Mouse (Mus musculus) embryonic facial prominence, embryonic 15.5 days (tissue): ENCODE data around the gene Edem1. TPM values are rescaled to one million over a fixed set of nuclear protein-coding genes. Genes with fewer than 3 reads are reported as not detected.

Experiments used
- ATAC-seq: fragments of 200-750 bp; cut with Nextera tagmentation; 2 replicates; pipeline ENCODE4 v1.8.0; 2017; ENCODE audit warnings: low read depth, moderate TSS enrichment; ENCODE audit not compliant: insufficient number of reproducible peaks, low FRiP score, low TSS enrichment
- H3K27ac ChIP-seq: fragments of 300-500 bp; sonication (generic); replicated peaks from 2 replicates; pipeline ENCODE4 v1.5.1; 2015; ENCODE audit warnings: mild to moderate bottlenecking, inconsistent platforms
- H3K27me3 ChIP-seq: fragments of 300-500 bp; sonication (generic); 2 replicates; pipeline ENCODE4 v1.6.1; 2015; ENCODE audit warnings: inconsistent platforms
- H3K36me3 ChIP-seq: fragments of 300-500 bp; sonication (generic); 2 replicates; pipeline ENCODE4 v1.6.1; 2015; ENCODE audit warnings: mild to moderate bottlenecking, inconsistent platforms
- H3K4me1 ChIP-seq: fragments of 300-500 bp; sonication (generic); 2 replicates; pipeline ENCODE4 v1.6.1; 2015; ENCODE audit warnings: inconsistent platforms
- H3K4me2 ChIP-seq: fragments of 300-500 bp; sonication (generic); replicated peaks from 2 replicates; pipeline ENCODE4 v1.6.1; 2015; ENCODE audit warnings: mild to moderate bottlenecking, inconsistent platforms
- H3K4me3 ChIP-seq: fragments of 300-500 bp; sonication (generic); replicated peaks from 2 replicates; pipeline ENCODE4 v1.5.1; 2015; ENCODE audit warnings: mild to moderate bottlenecking, inconsistent platforms
- H3K9ac ChIP-seq: fragments of 300-500 bp; sonication (generic); 2 replicates; pipeline ENCODE4 v1.6.1; 2015; ENCODE audit warnings: inconsistent platforms
- H3K9me3 ChIP-seq: fragments of 300-500 bp; sonication (generic); replicated peaks from 2 replicates; pipeline ENCODE4 v1.6.1; 2016; ENCODE audit warnings: inconsistent platforms
- WGBS: fragments of 180-500 bp; shearing (Covaris S2); methylation state at CpG from one replicate; pipeline ENCODE4 v1.1.7; 2015; 5-methylcytosine and 5-hydroxymethylcytosine counted together
- polyA plus RNA-seq: library from polyadenylated mRNA; unstranded; fragments of >200 nt; fragmentation: Nextera tagmentation; extraction: Ambion mirVana; gene quantifications from 2 replicates; pipeline ENCODE4 v1.2.1, GENCODE M21; 2015

Gene Edem1
- polyA plus RNA-seq, 1 experiment from 2014 or later = 20.8 TPM

- no peak overlapping the region for H3K4me2 ChIP-seq
- no peak overlapping the region for H3K9ac ChIP-seq
- no peak overlapping the region for H3K27ac ChIP-seq
- H3K27me3 ChIP-seq = no peaks in the 10 kb centered on the region
- no peaks in the 10 kb centered on the region for H3K36me3 ChIP-seq
- H3K4me1 ChIP-seq = peaks cover 13% of the 10 kb centered on the region; the same call in 1 of the 2 replicates
- no peaks in the 10 kb centered on the region for H3K9me3 ChIP-seq
- ATAC-seq = no peak
- no peak overlapping the region for H3K4me3 ChIP-seq
- WGBS = 85% methylated on average over 7 of the region's 7 CpGs
These were observed 22.6 kb upstream of the Edem1 start for GRCm38 (mm10) chr6:108805871-108806270.

GRCm38 (mm10) chr6:108807446-108807845 is 21.0 kb upstream of the Edem1 start:
- Histone ChIP-seq H3K27ac (no peak overlapping the region), H3K9ac (no peak overlapping the region), H3K9me3 (no peaks in the 10 kb centered on the region), H3K27me3 (no peaks in the 10 kb centered on the region), H3K36me3 (no peaks in the 10 kb centered on the region), H3K4me1 (peaks cover 13% of the 10 kb centered on the region; the same call in 1 of the 2 replicates), H3K4me3 (no peak overlapping the region), H3K4me2 (no peak overlapping the region)
- 75% methylated on average over 3 of the region's 3 CpGs for WGBS
- ATAC-seq = no peak

GRCm38 (mm10) chr6:108808786-108809185 is 19.7 kb upstream of the Edem1 start:
- Histone ChIP-seq H3K9ac (no peak overlapping the region), H3K4me3 (no peak overlapping the region), H3K27me3 (no peaks in the 10 kb centered on the region), H3K4me1 (peaks cover 13% of the 10 kb centered on the region; the same call in 1 of the 2 replicates), H3K27ac (no peak overlapping the region), H3K9me3 (no peaks in the 10 kb centered on the region), H3K36me3 (no peaks in the 10 kb centered on the region), H3K4me2 (no peak overlapping the region)
- WGBS = 76% methylated on average over 1 of the region's 1 CpGs
- ATAC-seq = no peak

- no peak overlapping the region for H3K4me2 ChIP-seq
- ATAC-seq = no peak
- no peak overlapping the region for H3K27ac ChIP-seq
- no peak overlapping the region for H3K9ac ChIP-seq
- no peaks in the 10 kb centered on the region for H3K27me3 ChIP-seq
- no peak overlapping the region for H3K4me3 ChIP-seq
- 71% methylated on average over 10 of the region's 10 CpGs for WGBS
- H3K4me1 ChIP-seq = peaks cover 5% of the 10 kb centered on the region; the same call in 1 of the 2 replicates
- H3K9me3 ChIP-seq = no peaks in the 10 kb centered on the region
- peaks cover 2% of the 10 kb centered on the region; the same call in 1 of the 2 replicates for H3K36me3 ChIP-seq
These were observed 18.2 kb upstream of the Edem1 start for GRCm38 (mm10) chr6:108810237-108810636.

- no peaks in the 10 kb centered on the region for H3K4me1 ChIP-seq
- no peaks in the 10 kb centered on the region for H3K9me3 ChIP-seq
- no peak overlapping the region for H3K9ac ChIP-seq
- WGBS = 90% methylated on average over 2 of the region's 2 CpGs
- no peak overlapping the region for H3K4me3 ChIP-seq
- no peak for ATAC-seq
- no peak overlapping the region for H3K4me2 ChIP-seq
- H3K27ac ChIP-seq = no peak overlapping the region
- H3K36me3 ChIP-seq = peaks cover 5% of the 10 kb centered on the region; the same call in 1 of the 2 replicates
- no peaks in the 10 kb centered on the region for H3K27me3 ChIP-seq
These were observed 16.3 kb upstream of the Edem1 start for GRCm38 (mm10) chr6:108812134-108812533.

GRCm38 (mm10) chr6:108817510-108817909 is 10.9 kb upstream of the Edem1 start:
- WGBS = 69% methylated on average over 4 of the region's 4 CpGs
- Histone ChIP-seq H3K9ac (no peak overlapping the region), H3K36me3 (peaks cover 37% of the 10 kb centered on the region), H3K4me1 (no peaks in the 10 kb centered on the region), H3K27ac (no peak overlapping the region), H3K4me3 (no peak overlapping the region), H3K27me3 (no peaks in the 10 kb centered on the region), H3K4me2 (no peak overlapping the region), H3K9me3 (no peaks in the 10 kb centered on the region)
- no peak for ATAC-seq

GRCm38 (mm10) chr6:108824816-108825545 is 3.5 kb upstream of the Edem1 start:
- WGBS = 49% methylated on average over 7 of the region's 7 CpGs
- H3K4me1 ChIP-seq = peaks cover 13% of the 10 kb centered on the region
- H3K9ac ChIP-seq = no peak overlapping the region
- no peak for ATAC-seq
- no peak overlapping the region for H3K4me3 ChIP-seq
- no peak overlapping the region for H3K27ac ChIP-seq
- H3K27me3 ChIP-seq = no peaks in the 10 kb centered on the region
- no peaks in the 10 kb centered on the region for H3K9me3 ChIP-seq
- H3K4me2 ChIP-seq = no peak overlapping the region
- H3K36me3 ChIP-seq = peaks cover 25% of the 10 kb centered on the region

GRCm38 (mm10) chr6:108826070-108826469 is 2.4 kb upstream of the Edem1 start:
- Histone ChIP-seq H3K4me2 (no peak overlapping the region), H3K36me3 (peaks cover 25% of the 10 kb centered on the region), H3K4me3 (no peak overlapping the region), H3K27ac (no peak overlapping the region), H3K9me3 (no peaks in the 10 kb centered on the region), H3K9ac (no peak overlapping the region), H3K4me1 (peaks cover 16% of the 10 kb centered on the region), H3K27me3 (no peaks in the 10 kb centered on the region)
- ATAC-seq = no peak
- WGBS = 71% methylated on average over 3 of the region's 3 CpGs

GRCm38 (mm10) chr6:108827336-108827920 is 1.0 kb upstream of the Edem1 start:
- peak overlapping the region; percentile 82 for H3K4me2 ChIP-seq
- peaks cover 14% of the 10 kb centered on the region for H3K36me3 ChIP-seq
- no peak for ATAC-seq
- no peaks in the 10 kb centered on the region for H3K9me3 ChIP-seq
- 19% methylated on average over 5 of the region's 5 CpGs for WGBS
- peak overlapping the region; percentile 89 for H3K4me3 ChIP-seq
- H3K27ac ChIP-seq = peak overlapping the region; percentile 89
- H3K4me1 ChIP-seq = peaks cover 16% of the 10 kb centered on the region
- no peaks in the 10 kb centered on the region for H3K27me3 ChIP-seq
- H3K9ac ChIP-seq = peak overlapping the region; percentile 35; the same call in 1 of the 2 replicates

- peak overlapping the region; percentile 86 for H3K9ac ChIP-seq
- peak overlapping the region; percentile 89 for H3K27ac ChIP-seq
- peak overlapping the region; percentile 89 for H3K4me3 ChIP-seq
- H3K36me3 ChIP-seq = no peaks in the 10 kb centered on the region
- H3K9me3 ChIP-seq = no peaks in the 10 kb centered on the region
- H3K4me2 ChIP-seq = peak overlapping the region; percentile 82
- H3K27me3 ChIP-seq = no peaks in the 10 kb centered on the region
- peaks cover 16% of the 10 kb centered on the region for H3K4me1 ChIP-seq
- WGBS = under 1% methylated on average over 56 of the region's 56 CpGs
- ATAC-seq = peak; percentile 18; the same call in 1 of the 2 replicates
These were observed 431 bp downstream of the Edem1 start for GRCm38 (mm10) chr6:108828872-108829271.

GRCm38 (mm10) chr6:108829386-108830370 is 1.2 kb downstream of the Edem1 start:
- WGBS = 21% methylated on average over 22 of the region's 22 CpGs
- no peaks in the 10 kb centered on the region for H3K9me3 ChIP-seq
- H3K9ac ChIP-seq = peak overlapping the region; percentile 86
- no peaks in the 10 kb centered on the region for H3K27me3 ChIP-seq
- ATAC-seq = no peak
- H3K4me1 ChIP-seq = peaks cover 16% of the 10 kb centered on the region
- H3K4me2 ChIP-seq = peak overlapping the region; percentile 82
- H3K27ac ChIP-seq = peak overlapping the region; percentile 89; the same call in 1 of the 2 replicates
- peak overlapping the region; percentile 89 for H3K4me3 ChIP-seq
- no peaks in the 10 kb centered on the region for H3K36me3 ChIP-seq
